ENCODE assay signal across 30 mouse cellular contexts in genomic region chr4:148888229-148888628, GRCm38 (mm10).
A peak's percentile ranks its signal among the peaks of the same experiment; 100 is the strongest.
DNase-seq lines count a peak whose midpoint lies in the region; ATAC-seq and TF ChIP-seq lines count a peak whose summit lies in the region.
"Had no signal": no experiment of that assay in that cellular context is flagged by ENCODE, and none has a peak within 500 bp of the region (broad histone marks: within the 10 kb centered on the region; RNA-seq: fewer than 3 reads in every experiment).

No protein-coding gene starts in this region.

- H3K4me2 ChIP-seq in forebrain, embryonic 12.5 days = peak overlapping the region; percentile 8; the same call in 1 of the 2 replicates
- H3K4me2 ChIP-seq in forebrain, embryonic 14.5 days (ENCODE audit: low read length) = no peak overlapping the region
- H3K4me2 ChIP-seq in hindbrain, embryonic 11.5 days (replicated peaks; ENCODE audit: low read depth, low read length) = no peak overlapping the region
- no peak overlapping the region for H3K4me2 ChIP-seq in hindbrain, embryonic 12.5 days (replicated peaks)
- H3K4me2 ChIP-seq in midbrain, embryonic 14.5 days (ENCODE audit: low read length) = no peak overlapping the region
- H3K4me2 ChIP-seq in midbrain, embryonic 15.5 days = no peak overlapping the region
- H3K4me2 ChIP-seq: embryonic facial prominence, embryonic 12.5 days; embryonic facial prominence, embryonic 15.5 days; forebrain, embryonic 13.5 days; heart, embryonic 11.5 days; heart, embryonic 15.5 days; hindbrain, embryonic 13.5 days had no signal

- no peak overlapping the region for H3K9ac ChIP-seq in forebrain, embryonic 12.5 days
- no peak overlapping the region for H3K9ac ChIP-seq in forebrain, embryonic 14.5 days (ENCODE audit: low read length)
- H3K9ac ChIP-seq in hindbrain, embryonic 11.5 days (ENCODE audit: low read depth, low read length) = no peak overlapping the region
- H3K9ac ChIP-seq in hindbrain, embryonic 12.5 days = no peak overlapping the region
- H3K9ac ChIP-seq in midbrain, embryonic 14.5 days (replicated peaks; ENCODE audit: low read length) = no peak overlapping the region
- no peak overlapping the region for H3K9ac ChIP-seq in midbrain, embryonic 15.5 days
- H3K9ac ChIP-seq: embryonic facial prominence, embryonic 12.5 days; embryonic facial prominence, embryonic 15.5 days; forebrain, embryonic 13.5 days; heart, embryonic 15.5 days; hindbrain, embryonic 13.5 days had no signal

- no peak for ATAC-seq in forebrain, embryonic 12.5 days (ENCODE audit: low FRiP score)
- no peak for ATAC-seq in forebrain, embryonic 14.5 days
- no peak for ATAC-seq in hindbrain, embryonic 11.5 days (ENCODE audit: low FRiP score)
- no peak for ATAC-seq in hindbrain, embryonic 12.5 days (ENCODE audit: low FRiP score)
- no peak for ATAC-seq in midbrain, embryonic 14.5 days (ENCODE audit: low FRiP score, low TSS enrichment)
- ATAC-seq in midbrain, embryonic 15.5 days (replicated peaks) = no peak
- ATAC-seq: forebrain, embryonic 13.5 days; hindbrain, postnatal 0 days; inflammation-experienced regulatory T-cells, adult 6 months; intestine, embryonic 16.5 days; Patski had no signal

- DNase-seq in forebrain, embryonic 14.5 days (ENCODE audit: low spot score) = no peak
- peak; percentile 6 for DNase-seq in hindbrain, embryonic 11.5 days (ENCODE audit: low spot score)
- peak; percentile 42 for DNase-seq in midbrain, embryonic 14.5 days
- no peak for DNase-seq in gastrocnemius, adult 2 months
- DNase-seq: adrenal gland, postnatal 10 days; adrenal gland, postnatal 36 days; B cell, adult 2 months; cerebellum, adult 11 months; cerebellum, adult 2 months; cerebellum, adult 9-11 months; cerebellum, postnatal 25 days; gastrocnemius, postnatal 10 days; gastrocnemius, postnatal 36 days; heart, adult 2 months; heart, postnatal 10 days; heart, postnatal 36 days had no signal

- intact Hi-C loops in gastrocnemius, adult 2 months (cut with DNase I) = no loop called here

- no peak overlapping the region for H3K27ac ChIP-seq in forebrain, embryonic 12.5 days
- no peak overlapping the region for H3K27ac ChIP-seq in forebrain, embryonic 14.5 days (ENCODE audit: low read depth, low read length)
- 0 out of 2 replicates have a peak overlapping the region, but pooled peaks have one; percentile 2 for H3K27ac ChIP-seq in hindbrain, embryonic 11.5 days (ENCODE audit: low read depth, low read length)
- H3K27ac ChIP-seq in hindbrain, embryonic 12.5 days = no peak overlapping the region
- no peak overlapping the region for H3K27ac ChIP-seq in midbrain, embryonic 14.5 days (replicated peaks; ENCODE audit: low read depth, low read length)
- no peak overlapping the region for H3K27ac ChIP-seq in midbrain, embryonic 15.5 days
- no peak overlapping the region for H3K27ac ChIP-seq in gastrocnemius, adult 2 months
- H3K27ac ChIP-seq: embryonic facial prominence, embryonic 12.5 days; embryonic facial prominence, embryonic 15.5 days; forebrain, embryonic 13.5 days; heart, adult 2 months; heart, embryonic 15.5 days; hindbrain, embryonic 13.5 days; hindbrain, postnatal 0 days had no signal

- H3K4me1 ChIP-seq in forebrain, embryonic 12.5 days = peaks cover 80% of the 10 kb centered on the region
- peaks cover 23% of the 10 kb centered on the region for H3K4me1 ChIP-seq in forebrain, embryonic 14.5 days (ENCODE audit: control insufficient read depth, insufficient read depth, low read length)
- peaks cover 28% of the 10 kb centered on the region for H3K4me1 ChIP-seq in hindbrain, embryonic 11.5 days (replicated peaks; ENCODE audit: control insufficient read depth, insufficient read depth, low read length)
- H3K4me1 ChIP-seq in hindbrain, embryonic 12.5 days = peaks cover 83% of the 10 kb centered on the region
- peaks cover 40% of the 10 kb centered on the region for H3K4me1 ChIP-seq in midbrain, embryonic 14.5 days (ENCODE audit: control insufficient read depth, insufficient read depth, low read length)
- peaks cover 35% of the 10 kb centered on the region for H3K4me1 ChIP-seq in midbrain, embryonic 15.5 days

- no peaks in the 10 kb centered on the region for H3K36me3 ChIP-seq in forebrain, embryonic 12.5 days (replicated peaks)
- H3K36me3 ChIP-seq in forebrain, embryonic 14.5 days (ENCODE audit: control insufficient read depth, insufficient read depth, low read length) = no peaks in the 10 kb centered on the region
- no peaks in the 10 kb centered on the region for H3K36me3 ChIP-seq in hindbrain, embryonic 11.5 days (ENCODE audit: control insufficient read depth, insufficient read depth, low read length)
- no peaks in the 10 kb centered on the region for H3K36me3 ChIP-seq in hindbrain, embryonic 12.5 days
- H3K36me3 ChIP-seq in midbrain, embryonic 14.5 days (ENCODE audit: control insufficient read depth, insufficient read depth, low read length) = no peaks in the 10 kb centered on the region
- H3K36me3 ChIP-seq in midbrain, embryonic 15.5 days (replicated peaks) = no peaks in the 10 kb centered on the region
- H3K36me3 ChIP-seq: embryonic facial prominence, embryonic 12.5 days; embryonic facial prominence, embryonic 15.5 days; G1E; heart, embryonic 15.5 days; hindbrain, embryonic 13.5 days had no signal

- H3K9me3 ChIP-seq in forebrain, embryonic 12.5 days = no peaks in the 10 kb centered on the region
- H3K9me3 ChIP-seq in forebrain, embryonic 14.5 days (replicated peaks; ENCODE audit: control insufficient read depth, low read length) = no peaks in the 10 kb centered on the region
- no peaks in the 10 kb centered on the region for H3K9me3 ChIP-seq in hindbrain, embryonic 11.5 days (ENCODE audit: control insufficient read depth, low read length)
- no peaks in the 10 kb centered on the region for H3K9me3 ChIP-seq in hindbrain, embryonic 12.5 days (replicated peaks)
- no peaks in the 10 kb centered on the region for H3K9me3 ChIP-seq in midbrain, embryonic 14.5 days (ENCODE audit: control insufficient read depth, low read length)
- H3K9me3 ChIP-seq in midbrain, embryonic 15.5 days = no peaks in the 10 kb centered on the region
- H3K9me3 ChIP-seq: embryonic facial prominence, embryonic 12.5 days; embryonic facial prominence, embryonic 15.5 days; forebrain, embryonic 13.5 days; G1E; heart, embryonic 15.5 days; hindbrain, embryonic 13.5 days had no signal

- TF ChIP-seq CTCF in gastrocnemius, adult 2 months (IDR thresholded peaks at IDR 0.05) = no peak

- H3K27me3 ChIP-seq in forebrain, embryonic 12.5 days = peaks cover 69% of the 10 kb centered on the region
- H3K27me3 ChIP-seq in forebrain, embryonic 14.5 days (replicated peaks; ENCODE audit: control insufficient read depth, insufficient read depth, low read length) = no peaks in the 10 kb centered on the region
- H3K27me3 ChIP-seq in hindbrain, embryonic 11.5 days (ENCODE audit: control insufficient read depth, insufficient read depth, low read length) = peaks cover 61% of the 10 kb centered on the region
- H3K27me3 ChIP-seq in hindbrain, embryonic 12.5 days = peaks cover 69% of the 10 kb centered on the region
- peaks cover 25% of the 10 kb centered on the region for H3K27me3 ChIP-seq in midbrain, embryonic 14.5 days (ENCODE audit: control insufficient read depth, insufficient read depth, low read length)
- H3K27me3 ChIP-seq in midbrain, embryonic 15.5 days (replicated peaks) = peaks cover 29% of the 10 kb centered on the region; the same call in 1 of the 2 replicates

- 13% methylated on average over 8 of the region's 8 CpGs for WGBS in forebrain, embryonic 12.5 days
- WGBS in forebrain, embryonic 14.5 days = 9% methylated on average over 8 of the region's 8 CpGs
- 40% methylated on average over 8 of the region's 8 CpGs for WGBS in hindbrain, embryonic 11.5 days
- 30% methylated on average over 8 of the region's 8 CpGs for WGBS in hindbrain, embryonic 12.5 days
- WGBS in midbrain, embryonic 14.5 days = 7% methylated on average over 8 of the region's 8 CpGs
- 10% methylated on average over 8 of the region's 8 CpGs for WGBS in midbrain, embryonic 15.5 days

- H3K4me3 ChIP-seq in forebrain, embryonic 12.5 days (replicated peaks) = no peak overlapping the region
- no peak overlapping the region for H3K4me3 ChIP-seq in forebrain, embryonic 14.5 days (ENCODE audit: low read depth, low read length)
- no peak overlapping the region for H3K4me3 ChIP-seq in hindbrain, embryonic 11.5 days (ENCODE audit: low read depth, low read length)
- H3K4me3 ChIP-seq in hindbrain, embryonic 12.5 days = no peak overlapping the region
- no peak overlapping the region for H3K4me3 ChIP-seq in midbrain, embryonic 14.5 days (replicated peaks; ENCODE audit: low read depth, low read length)
- H3K4me3 ChIP-seq in midbrain, embryonic 15.5 days = no peak overlapping the region
- no peak overlapping the region for H3K4me3 ChIP-seq in gastrocnemius, adult 2 months
- H3K4me3 ChIP-seq: embryonic facial prominence, embryonic 12.5 days; embryonic facial prominence, embryonic 15.5 days; forebrain, embryonic 13.5 days; heart, adult 2 months; heart, embryonic 15.5 days; hindbrain, embryonic 13.5 days had no signal

Comparison
In these comparisons a context has a peak if more than half of its experiments do, and no peak if none do; other contexts are left out.
1. DNase-seq: peak in hindbrain, embryonic 11.5 days (single experiment) and midbrain, embryonic 14.5 days (single experiment); none in forebrain, embryonic 14.5 days (single experiment) and gastrocnemius, adult 2 months (single experiment).